Mouse (Mus musculus) right cerebral cortex, postnatal 25 days (tissue): Measurements from ENCODE around the gene Tssk1.

Experiments used
- DNase-seq: peaks from one replicate; pipeline ENCODE4 v3.0.0; 2022

The Tssk1 gene

DNA sequence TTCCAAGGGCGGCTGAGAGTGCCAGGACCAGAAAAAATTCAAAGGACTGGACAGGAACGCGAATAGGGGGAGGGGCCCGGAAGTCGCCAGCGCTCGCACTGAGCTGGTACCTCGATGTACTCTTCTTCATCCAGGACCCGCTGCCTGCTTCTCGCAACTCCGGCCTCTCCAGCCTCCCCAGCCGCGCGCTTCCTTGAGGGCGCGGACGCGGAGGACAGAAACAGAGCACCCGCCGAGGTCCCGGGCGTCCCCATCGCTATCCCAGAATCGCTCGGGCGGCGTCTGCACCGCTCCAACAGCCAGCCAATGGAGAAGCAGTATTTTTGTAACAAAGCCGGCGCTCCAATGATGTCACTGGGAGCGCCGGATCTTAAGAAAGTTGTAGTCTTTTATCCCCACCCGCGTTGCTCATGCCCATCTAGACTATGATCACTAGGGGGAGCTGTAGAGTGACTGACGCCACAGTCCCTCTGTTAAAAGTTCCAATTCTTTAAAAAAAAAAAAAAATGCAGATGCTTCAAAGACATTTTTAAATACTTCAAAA, 17.1 kb downstream of the Tssk1 start, which contains the start of gene Ess2:
Gene Ess2 (minus strand): TSS at position 297 of the 544 bp plus-strand sequence.
- peak; percentile 93 for DNase-seq

DNA sequence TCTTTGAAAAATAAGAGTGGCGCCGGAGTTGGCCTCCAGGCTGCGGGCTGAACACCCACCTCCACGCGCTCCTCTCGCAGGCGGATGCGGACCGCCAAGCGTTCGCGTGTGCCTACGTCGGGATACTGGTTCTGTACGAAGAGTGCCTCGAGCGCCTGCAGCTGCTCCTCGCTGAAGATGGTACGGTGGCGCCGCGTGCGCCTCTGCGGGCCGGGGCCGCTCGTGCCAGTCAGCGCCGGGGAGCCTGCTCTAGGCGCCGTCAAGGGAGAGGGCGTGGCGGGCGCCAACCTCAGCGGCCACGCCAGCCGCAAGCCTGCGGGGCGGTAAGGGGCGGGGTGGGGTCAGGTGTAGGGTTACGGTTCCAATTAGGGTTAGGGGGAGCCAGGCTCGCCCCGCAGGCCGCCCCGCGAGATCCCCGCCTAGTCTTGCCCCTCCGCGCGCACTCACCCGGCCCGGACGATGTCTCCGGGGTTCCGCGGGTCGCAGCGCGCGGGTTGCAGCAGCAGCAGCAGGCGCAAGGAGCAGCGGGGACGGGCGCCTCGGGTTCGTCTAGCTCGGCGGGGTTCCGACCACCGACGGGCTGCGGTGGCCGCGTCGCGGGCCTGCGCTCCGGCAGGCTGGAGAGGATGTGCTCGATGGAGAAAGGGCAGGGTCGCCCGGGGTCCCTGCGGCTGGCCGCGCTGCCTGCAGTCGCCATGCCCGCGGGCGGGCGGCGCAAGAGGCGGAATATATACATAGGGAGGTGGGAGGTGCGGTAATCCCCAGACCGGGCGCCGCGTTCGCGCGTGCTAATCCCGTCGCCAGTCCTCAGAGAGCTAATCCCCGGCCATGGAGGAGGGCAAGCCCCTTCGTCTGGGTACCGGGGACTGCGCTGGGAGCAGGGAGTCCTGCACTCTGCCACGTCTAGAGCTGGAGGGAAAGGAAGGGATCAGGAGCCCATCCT, 20.6 kb downstream of the Tssk1 start, which contains the start of gene Gsc2:
Gene Gsc2 (minus strand): TSS at position 753 of the 943 bp plus-strand sequence.
- DNase-seq, result no peak

GRCm38 (mm10) chr16:17920586-17920985, 26.6 kb downstream of the Tssk1 start:
- no peak for DNase-seq

GRCm38 (mm10) chr16:17921325-17922162, 27.5 kb downstream of the Tssk1 start:
- DNase-seq, result peak; percentile 95

DNA sequence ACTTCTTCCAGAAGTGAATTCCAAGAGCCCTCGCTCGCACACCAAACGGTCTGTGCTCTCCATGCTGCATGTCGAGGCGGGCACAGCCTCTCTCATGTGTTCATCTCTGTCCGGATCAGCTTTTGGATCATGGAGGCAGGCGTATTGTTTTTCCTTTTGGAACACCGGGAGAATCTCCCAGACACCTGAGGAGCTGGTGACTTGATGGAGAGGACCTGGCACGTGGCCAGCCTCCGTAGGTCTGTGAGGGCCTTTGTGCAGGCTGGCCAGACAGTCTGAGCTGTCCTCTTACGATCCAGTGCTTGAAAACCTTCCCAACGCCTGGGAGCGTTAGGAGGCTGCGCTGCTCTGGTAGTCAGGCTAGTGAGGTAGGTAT, 28.1 kb downstream of the Tssk1 start:
- no peak for DNase-seq

DNA sequence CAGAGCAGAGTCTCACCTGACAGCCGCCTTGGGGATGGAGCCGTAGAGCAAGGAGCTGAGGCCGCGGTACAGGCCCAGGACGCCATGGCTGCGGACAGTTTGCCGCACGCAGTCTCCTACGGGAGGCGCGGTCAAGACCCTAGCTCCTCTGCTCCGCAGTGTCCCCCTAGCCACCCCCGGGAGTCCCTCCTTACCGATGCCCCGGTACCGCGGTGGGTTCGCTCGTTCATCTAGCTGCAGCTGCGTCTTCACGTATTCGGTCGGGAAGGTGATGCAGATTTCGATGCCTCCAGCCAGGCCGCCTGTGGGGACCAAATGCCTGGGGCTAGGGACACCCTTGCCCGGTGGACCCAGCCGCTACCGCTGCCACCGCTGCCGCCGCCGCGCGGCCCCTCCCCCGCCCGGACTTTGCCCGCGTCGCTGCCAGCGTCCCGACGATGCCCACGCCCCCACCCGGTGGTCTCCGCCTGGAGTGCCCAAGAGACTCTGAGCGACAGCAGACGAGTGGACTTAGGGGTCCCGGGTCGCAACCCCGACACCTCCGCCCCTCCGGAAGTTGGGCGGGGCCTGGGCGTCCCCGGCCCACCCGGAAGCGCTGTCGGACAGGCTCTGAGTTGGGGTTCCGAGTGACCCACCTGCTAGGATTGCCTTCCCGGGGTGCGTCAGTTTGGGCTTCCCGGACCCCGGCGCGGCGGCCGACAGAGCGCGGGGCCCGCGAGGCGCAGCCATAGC, 33.5 kb downstream of the Tssk1 start:
- peak; percentile 54 for DNase-seq

DNA sequence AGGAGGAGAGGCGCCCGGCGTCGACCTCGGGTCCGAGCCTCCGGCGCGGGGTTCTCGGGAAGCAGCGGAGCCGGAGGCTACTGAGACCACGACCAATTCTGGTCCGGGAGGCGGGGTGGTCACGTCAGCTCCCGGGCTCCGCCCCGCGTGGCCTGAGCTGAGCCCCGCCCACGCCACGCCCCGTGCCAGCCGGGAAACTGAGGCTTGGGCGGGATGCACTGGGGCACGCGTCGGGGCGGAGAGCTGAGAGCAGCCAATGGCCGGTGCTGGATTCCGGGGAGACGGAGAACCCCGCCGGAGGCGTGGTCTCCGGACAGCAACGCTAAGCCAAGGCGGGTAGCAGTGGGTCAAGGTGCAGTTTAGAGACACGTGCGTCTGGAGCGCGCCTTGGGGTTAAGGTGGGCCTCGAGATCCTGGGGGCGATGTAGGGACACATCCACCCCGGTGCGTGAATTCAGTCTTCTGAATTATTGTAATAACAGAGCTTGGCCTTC, 34.1 kb downstream of the Tssk1 start, which contains the start of gene Slc25a1:
Gene Slc25a1 (minus strand): TSS at position 133 of the 494 bp plus-strand sequence.
- peak; percentile 83 for DNase-seq

GRCm38 (mm10) chr16:17928627-17929104, 34.6 kb downstream of the Tssk1 start:
- no peak for DNase-seq

GRCm38 (mm10) chr16:17929211-17929610, 35.2 kb downstream of the Tssk1 start:
- DNase-seq, result no peak

DNA sequence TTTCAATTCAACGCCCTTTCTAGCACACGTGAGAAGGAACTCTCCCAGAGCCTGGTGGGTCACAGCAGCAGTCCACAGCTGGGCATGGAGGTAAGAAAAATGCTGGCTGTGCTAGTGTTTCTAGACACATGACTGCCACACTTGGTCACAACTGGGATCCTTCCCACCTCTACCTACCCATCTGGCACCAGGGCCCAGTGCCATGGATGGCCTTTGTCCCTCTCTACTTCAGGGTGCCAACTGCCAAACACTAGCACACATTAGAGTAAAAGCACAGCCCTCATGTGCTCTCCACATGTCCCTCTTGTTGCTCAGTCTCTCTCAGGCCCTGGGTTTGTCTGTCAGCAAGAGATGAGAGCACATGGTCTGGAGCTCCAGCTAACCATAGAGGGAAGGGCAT, 35.6 kb downstream of the Tssk1 start:
- DNase-seq, result no peak

DNA sequence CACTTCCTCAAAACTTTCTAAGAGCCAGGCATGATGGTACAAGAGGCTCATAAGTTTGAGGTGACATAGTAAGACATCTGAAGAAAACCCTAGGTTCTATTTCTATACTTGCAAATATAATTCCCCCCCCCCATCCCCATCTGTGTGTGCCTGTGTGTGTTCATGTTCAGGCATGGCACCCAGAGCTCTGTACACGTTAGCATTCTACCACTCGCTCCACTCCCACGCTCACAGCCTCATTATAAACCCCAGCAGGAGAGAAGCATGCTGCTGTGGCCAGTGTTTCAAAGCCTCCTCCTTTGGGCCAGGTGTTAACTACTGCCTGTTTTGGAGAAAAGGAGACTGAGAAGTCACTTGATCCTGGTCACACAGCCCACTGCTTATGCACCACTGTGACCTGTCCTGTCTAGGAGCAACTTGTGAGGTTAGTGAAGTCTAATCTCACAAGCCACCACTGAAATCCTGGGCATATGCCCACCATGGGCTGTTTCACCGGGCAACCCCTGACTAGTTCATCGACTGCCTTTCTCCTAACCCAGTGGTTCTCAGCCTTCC, 38.0 kb downstream of the Tssk1 start:
- no peak for DNase-seq

DNA sequence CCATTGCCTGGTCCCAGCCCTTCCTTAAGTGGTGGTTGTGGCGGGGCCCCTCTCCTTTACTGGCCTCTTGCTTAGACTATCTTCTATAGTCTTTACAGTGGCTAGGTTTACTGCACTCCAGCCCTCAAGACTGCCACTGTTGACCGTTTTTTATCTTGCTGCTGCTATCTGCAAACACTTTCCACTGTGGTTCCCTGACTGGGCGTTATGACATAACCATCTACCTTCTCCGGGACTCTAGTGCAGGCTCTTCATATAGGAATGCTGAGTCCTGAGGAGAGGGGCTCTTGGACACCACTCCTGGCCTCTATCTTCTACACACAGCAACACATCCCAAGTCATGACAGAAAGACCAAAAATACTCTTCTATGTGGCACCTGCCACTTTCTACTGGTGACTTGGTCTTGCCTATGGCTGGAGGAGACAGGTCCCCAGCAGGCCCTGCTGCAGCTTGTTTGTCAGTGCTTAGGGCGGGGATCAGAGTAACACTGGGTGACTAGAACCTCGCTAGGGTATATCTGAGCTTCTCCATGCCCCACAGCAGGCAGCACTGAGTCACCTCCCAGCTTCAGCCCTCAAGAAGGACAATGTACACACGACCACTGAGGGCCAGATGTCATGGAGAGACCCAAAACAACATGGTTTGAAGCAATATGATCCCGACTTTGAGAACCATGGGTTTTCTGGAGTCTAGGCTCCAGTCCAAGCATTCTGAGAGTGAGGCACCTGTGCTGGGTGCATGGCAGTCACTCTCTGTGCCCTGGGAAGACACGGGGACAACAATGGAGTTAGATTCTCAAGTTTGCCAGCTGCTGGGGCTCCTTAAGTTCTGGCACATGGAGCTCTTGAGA, 39.8 kb downstream of the Tssk1 start:
- no peak for DNase-seq

GRCm38 (mm10) chr16:17934445-17934910, 40.5 kb downstream of the Tssk1 start:
- no peak for DNase-seq

GRCm38 (mm10) chr16:17936776-17937175, 42.8 kb downstream of the Tssk1 start:
- no peak for DNase-seq

- DNase-seq, result no peak
These were observed 44.2 kb downstream of the Tssk1 start for GRCm38 (mm10) chr16:17938187-17938586.

GRCm38 (mm10) chr16:17938821-17939220, 44.8 kb downstream of the Tssk1 start:
- peak; percentile 58 for DNase-seq

DNA sequence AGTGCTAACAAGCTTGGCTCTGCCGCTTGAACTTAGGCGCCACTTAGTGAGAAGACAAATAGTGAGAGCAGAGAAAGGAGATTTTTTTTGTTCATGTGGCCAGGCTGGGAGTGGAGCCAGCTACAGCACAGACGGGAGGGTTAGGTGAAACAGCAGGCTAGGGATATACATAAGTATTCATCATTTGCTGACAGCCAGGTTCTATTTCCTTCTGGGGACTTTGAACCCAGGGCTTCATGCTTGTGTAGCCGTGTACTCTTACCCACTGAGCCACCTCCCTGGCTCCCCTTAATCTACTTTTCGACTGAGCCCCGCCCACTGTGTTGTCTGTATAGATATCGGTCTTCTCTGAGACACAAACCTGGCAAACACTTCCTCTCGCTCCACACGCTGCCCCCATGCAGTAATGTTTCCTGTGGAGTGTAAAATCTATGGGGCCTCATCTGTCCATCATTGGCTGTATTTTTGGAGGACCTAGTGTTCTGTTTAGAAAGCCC, 45.3 kb downstream of the Tssk1 start:
- no peak for DNase-seq

GRCm38 (mm10) chr16:17943466-17943865, 49.4 kb downstream of the Tssk1 start:
- no peak for DNase-seq

- no peak for DNase-seq
These were observed 51.2 kb downstream of the Tssk1 start for GRCm38 (mm10) chr16:17945081-17945831.
